Mouse (Mus musculus): ENCODE data around the gene Tas2r138. TPM values are rescaled to one million over a fixed set of nuclear protein-coding genes. Genes with fewer than 3 reads are reported as not detected.
A peak's percentile ranks its signal among the peaks of the same experiment; 100 is the strongest.
"Not testable (repeated sequence)": the region's sequence is repeated elsewhere in the genome, so short reads cannot be mapped to it uniquely, and the experiment has no call there.

The Tas2r138 gene
- total and polyA plus RNA-seq, 3 experiments, result not detected

GRCm38 (mm10) chr6:40610244-40610643 is 2.9 kb downstream of the Tas2r138 start:
- dilution Hi-C loops (cut with MboI; ENCODE audit: extremely low pct_ligation_motif_present, extremely low pct_unique_long_range_greater_than_20kb, low sequenced_read_pairs), result no loop called here
- H3K4me3 ChIP-seq (replicated peaks in 1 of 3; ENCODE audit: low read depth in 2 of 3, low read length in 2 of 3, poor library complexity in 1 of 3), result no peak overlapping the region
- H3K9me3 ChIP-seq (replicated peaks; ENCODE audit: low read length), result no peaks in the 10 kb centered on the region
- H3K27ac ChIP-seq (ENCODE audit: insufficient read depth, low read depth), result no peak overlapping the region
- H3K4me1 ChIP-seq (ENCODE audit: control insufficient read depth in 1 of 2, insufficient read depth in 2 of 2), result peaks cover 10 to 20% of the 10 kb centered on the region in 2 experiments
- TF ChIP-seq BHLHE40 (IDR thresholded peaks at IDR 0.05; ENCODE audit: low read depth, low read length) (no peak), UBTF (IDR thresholded peaks at IDR 0.05; ENCODE audit: low read depth, low read length) (no peak), JUN (IDR thresholded peaks at IDR 0.05; ENCODE audit: insufficient read depth, low read depth, low read length) (no peak), HCFC1 (IDR thresholded peaks at IDR 0.05; ENCODE audit: low read depth, low read length) (no peak), MXI1 (IDR thresholded peaks at IDR 0.05; ENCODE audit: low read depth, low read length) (no peak), MAZ (IDR thresholded peaks at IDR 0.05; ENCODE audit: low read depth, low read length) (no peak), E2F4 (IDR thresholded peaks at IDR 0.05; ENCODE audit: insufficient replicate concordance, low read depth, low read length) (no peak), POLR2A (IDR thresholded peaks at IDR 0.05; ENCODE audit: low read depth, low read length) (no peak), MAFK (IDR thresholded peaks at IDR 0.05; ENCODE audit: insufficient replicate concordance, low read length) (no peak), ZNF384 (IDR thresholded peaks at IDR 0.05; ENCODE audit: low read depth, low read length) (no peak), GABPA (IDR thresholded peaks at IDR 0.05; ENCODE audit: insufficient replicate concordance, low read depth, low read length) (no peak), ZC3H11A (IDR thresholded peaks at IDR 0.05; ENCODE audit: low read depth, low read length) (no peak), MYC (IDR thresholded peaks at IDR 0.05; ENCODE audit: low read depth, low read length) (no peak), CTCF (conservative IDR thresholded peaks at IDR 0.05 in 1 of 2, IDR thresholded peaks at IDR 0.05 in 1 of 2; ENCODE audit: low read depth in 2 of 2, low read length in 2 of 2) (no peak), CHD2 (IDR thresholded peaks at IDR 0.05; ENCODE audit: low read length) (no peak), TCF12 (IDR thresholded peaks at IDR 0.05; ENCODE audit: low read depth, low read length) (no peak), POLR2AphosphoS2 (IDR thresholded peaks at IDR 0.05; ENCODE audit: low read depth, low read length) (no peak), ZKSCAN1 (IDR thresholded peaks at IDR 0.05; ENCODE audit: borderline replicate concordance, low read depth, low read length) (no peak)
- no peak overlapping the region for H3K4me2 ChIP-seq (ENCODE audit: insufficient read depth, low read depth, poor library complexity, severe bottlenecking)
- DNase-seq (ENCODE audit: extremely low read depth), result no peak
- H3K27me3 ChIP-seq (replicated peaks), result no peaks in the 10 kb centered on the region
- H3K36me3 ChIP-seq (replicated peaks in 1 of 2; ENCODE audit: control insufficient read depth in 1 of 2, insufficient read depth in 1 of 2, low read length in 1 of 2), result no peaks in the 10 kb centered on the region
- no peak overlapping the region for H3K9ac ChIP-seq (ENCODE audit: insufficient read depth, low read depth)
- H3K79me2 ChIP-seq (replicated peaks; ENCODE audit: control insufficient read depth, extremely low read depth, insufficient read depth, poor library complexity, severe bottlenecking), result no peaks in the 10 kb centered on the region
- in situ Hi-C loops (cut with MboI; ENCODE audit: low pct_ligation_motif_present, low pct_unique_long_range_greater_than_20kb, low sequenced_read_pairs), result no loop called here

- Histone ChIP-seq H3K79me2 (replicated peaks; ENCODE audit: control insufficient read depth, extremely low read depth, insufficient read depth, poor library complexity, severe bottlenecking) (no peaks in the 10 kb centered on the region), H3K4me1 (ENCODE audit: control insufficient read depth in 1 of 2, insufficient read depth in 2 of 2) (peaks cover 3 to 8% of the 10 kb centered on the region in 2 experiments; a peak in 2 of 4 replicates), H3K27me3 (replicated peaks) (no peaks in the 10 kb centered on the region), H3K4me3 (replicated peaks in 1 of 3; ENCODE audit: low read depth in 2 of 3, low read length in 2 of 3, poor library complexity in 1 of 3) (no peak overlapping the region), H3K27ac (ENCODE audit: insufficient read depth, low read depth) (no peak overlapping the region), H3K9me3 (replicated peaks; ENCODE audit: low read length) (no peaks in the 10 kb centered on the region), H3K4me2 (ENCODE audit: insufficient read depth, low read depth, poor library complexity, severe bottlenecking) (no peak overlapping the region), H3K36me3 (replicated peaks in 1 of 2; ENCODE audit: control insufficient read depth in 1 of 2, insufficient read depth in 1 of 2, low read length in 1 of 2) (no peaks in the 10 kb centered on the region), H3K9ac (ENCODE audit: insufficient read depth, low read depth) (no peak overlapping the region)
- 0 out of 2 replicates have a peak, but pooled peaks have one; percentile 12 for TF ChIP-seq BHLHE40 (IDR thresholded peaks at IDR 0.05; ENCODE audit: low read depth, low read length)
- no peak for TF ChIP-seq MAFK (IDR thresholded peaks at IDR 0.05; ENCODE audit: insufficient replicate concordance, low read length)
- 0 out of 2 replicates have a peak, but pooled peaks have one; percentile 11 for TF ChIP-seq EP300 (IDR thresholded peaks at IDR 0.05; ENCODE audit: low read length)
- dilution Hi-C loops (cut with MboI; ENCODE audit: extremely low pct_ligation_motif_present, extremely low pct_unique_long_range_greater_than_20kb, low sequenced_read_pairs), result no loop called here
- in situ Hi-C loops (cut with MboI; ENCODE audit: low pct_ligation_motif_present, low pct_unique_long_range_greater_than_20kb, low sequenced_read_pairs), result no loop called here
- peak; percentile 31 for DNase-seq (ENCODE audit: extremely low read depth)
These were observed 5.7 kb downstream of the Tas2r138 start for GRCm38 (mm10) chr6:40607431-40607830.

GRCm38 (mm10) chr6:40598546-40598945 is 14.6 kb downstream of the Tas2r138 start:
- H3K27me3 ChIP-seq (replicated peaks); H3K4me2 ChIP-seq (ENCODE audit: insufficient read depth, low read depth, poor library complexity, severe bottlenecking); H3K27ac ChIP-seq (ENCODE audit: insufficient read depth, low read depth); H3K9me3 ChIP-seq (replicated peaks; ENCODE audit: low read length); H3K36me3 ChIP-seq (replicated peaks in 1 of 2; ENCODE audit: control insufficient read depth in 1 of 2, insufficient read depth in 1 of 2, low read length in 1 of 2); in situ Hi-C loops (cut with MboI; ENCODE audit: low pct_ligation_motif_present, low pct_unique_long_range_greater_than_20kb, low sequenced_read_pairs); H3K9ac ChIP-seq (ENCODE audit: insufficient read depth, low read depth); DNase-seq (ENCODE audit: extremely low read depth); H3K4me3 ChIP-seq (replicated peaks in 1 of 3; ENCODE audit: low read depth in 2 of 3, low read length in 2 of 3, poor library complexity in 1 of 3); dilution Hi-C loops (cut with MboI; ENCODE audit: extremely low pct_ligation_motif_present, extremely low pct_unique_long_range_greater_than_20kb, low sequenced_read_pairs); H3K79me2 ChIP-seq (replicated peaks; ENCODE audit: control insufficient read depth, extremely low read depth, insufficient read depth, poor library complexity, severe bottlenecking): not testable (repeated sequence)
- peaks cover 5 to 16% of the 10 kb centered on the region in 2 experiments for H3K4me1 ChIP-seq (ENCODE audit: control insufficient read depth in 1 of 2, insufficient read depth in 2 of 2)
